Mouse (Mus musculus) right cerebral cortex, postnatal 36 days (tissue): Measurements from ENCODE around the gene Henmt1.

Experiments used
- DNase-seq, 2 experiments: peaks; one replicate each; pipeline ENCODE4 v3.0.0; 2022; ENCODE audit warnings: low spot score in 2 of 2, mixed read lengths in 1 of 2

The Henmt1 gene

GRCm38 (mm10) chr3:108997762-108998161 lies 58.1 kb downstream of the Henmt1 start:
- DNase-seq: no peak

GRCm38 (mm10) chr3:108999173-108999572 lies 59.5 kb downstream of the Henmt1 start:
- DNase-seq: no peak

- no peak for DNase-seq
Measured at GRCm38 (mm10) chr3:109005777-109006176, 66.1 kb downstream of the Henmt1 start.

- no peak for DNase-seq
Measured at GRCm38 (mm10) chr3:109008180-109008579, 68.5 kb downstream of the Henmt1 start.
